Mouse (Mus musculus) neural tube, embryonic 13.5 days (tissue): ENCODE measurements around the gene Commd3. TPM values are rescaled to one million over a fixed set of nuclear protein-coding genes. Genes with fewer than 3 reads are reported as not detected.

Experiments
- ATAC-seq: fragments of 200-750 bp; cut with Nextera tagmentation; 2 replicates; pipeline ENCODE4 v1.8.0; 2017; ENCODE audit warnings: low read depth, mild to moderate bottlenecking, moderate TSS enrichment, moderate library complexity
- H3K27ac ChIP-seq: fragments of 300-500 bp; sonication (generic); replicated peaks from 2 replicates; pipeline ENCODE4 v1.5.1; 2015; ENCODE audit warnings: moderate library complexity, mild to moderate bottlenecking, inconsistent platforms
- H3K27me3 ChIP-seq: fragments of 300-500 bp; sonication (generic); 2 replicates; pipeline ENCODE4 v1.6.1; 2015; ENCODE audit warnings: mild to moderate bottlenecking, inconsistent platforms
- H3K36me3 ChIP-seq: fragments of 300-500 bp; sonication (generic); 2 replicates; pipeline ENCODE4 v1.6.1; 2015; ENCODE audit warnings: mild to moderate bottlenecking, inconsistent platforms
- H3K4me1 ChIP-seq: fragments of 300-500 bp; sonication (generic); replicated peaks from 2 replicates; pipeline ENCODE4 v1.6.1; 2015; ENCODE audit warnings: inconsistent platforms
- H3K4me2 ChIP-seq: fragments of 300-500 bp; sonication (generic); 2 replicates; pipeline ENCODE4 v1.6.1; 2015; ENCODE audit warnings: inconsistent platforms, mild to moderate bottlenecking, moderate library complexity
- H3K4me3 ChIP-seq: fragments of 300-500 bp; sonication (generic); 2 replicates; pipeline ENCODE4 v1.5.1; 2015; ENCODE audit warnings: mild to moderate bottlenecking, inconsistent platforms
- H3K9ac ChIP-seq: fragments of 300-500 bp; sonication (generic); 2 replicates; pipeline ENCODE4 v1.6.1; 2015; ENCODE audit warnings: moderate library complexity, mild to moderate bottlenecking, inconsistent platforms
- H3K9me3 ChIP-seq: fragments of 300-500 bp; sonication (generic); 2 replicates; pipeline ENCODE4 v1.6.1; 2016; ENCODE audit warnings: inconsistent platforms
- WGBS: fragments of 180-500 bp; shearing (Covaris S2); methylation state at CpG from one replicate; pipeline ENCODE4 v1.1.7; 2015; 5-methylcytosine and 5-hydroxymethylcytosine counted together
- polyA plus RNA-seq: library from polyadenylated mRNA; unstranded; fragments of >200 nt; fragmentation: Nextera tagmentation; extraction: Ambion mirVana; gene quantifications from 2 replicates; pipeline ENCODE4 v1.2.1, GENCODE M21; 2015

Commd3 gene
- polyA plus RNA-seq, 1 experiment from 2014 or later = 220 TPM

GRCm38 (mm10) chr2:18697591-18698244, 25.5 kb downstream of the Commd3 start:
- Histone ChIP-seq H3K27me3 (peaks cover 84% of the 10 kb centered on the region), H3K9ac (no peak overlapping the region), H3K4me1 (peaks cover 21% of the 10 kb centered on the region), H3K27ac (no peak overlapping the region), H3K4me3 (no peak overlapping the region), H3K4me2 (no peak overlapping the region), H3K9me3 (no peaks in the 10 kb centered on the region), H3K36me3 (no peaks in the 10 kb centered on the region)
- WGBS = under 1% methylated on average over 4 of the region's 4 CpGs
- no peak for ATAC-seq

GRCm38 (mm10) chr2:18698663-18699385, 26.6 kb downstream of the Commd3 start:
- Histone ChIP-seq H3K9ac (no peak overlapping the region), H3K4me3 (peak overlapping the region; percentile 11), H3K27ac (no peak overlapping the region), H3K36me3 (no peaks in the 10 kb centered on the region), H3K9me3 (no peaks in the 10 kb centered on the region), H3K27me3 (peaks cover 82% of the 10 kb centered on the region), H3K4me2 (no peak overlapping the region), H3K4me1 (peaks cover 20% of the 10 kb centered on the region)
- no peak for ATAC-seq
- WGBS = under 1% methylated on average over 56 of the region's 56 CpGs

DNA sequence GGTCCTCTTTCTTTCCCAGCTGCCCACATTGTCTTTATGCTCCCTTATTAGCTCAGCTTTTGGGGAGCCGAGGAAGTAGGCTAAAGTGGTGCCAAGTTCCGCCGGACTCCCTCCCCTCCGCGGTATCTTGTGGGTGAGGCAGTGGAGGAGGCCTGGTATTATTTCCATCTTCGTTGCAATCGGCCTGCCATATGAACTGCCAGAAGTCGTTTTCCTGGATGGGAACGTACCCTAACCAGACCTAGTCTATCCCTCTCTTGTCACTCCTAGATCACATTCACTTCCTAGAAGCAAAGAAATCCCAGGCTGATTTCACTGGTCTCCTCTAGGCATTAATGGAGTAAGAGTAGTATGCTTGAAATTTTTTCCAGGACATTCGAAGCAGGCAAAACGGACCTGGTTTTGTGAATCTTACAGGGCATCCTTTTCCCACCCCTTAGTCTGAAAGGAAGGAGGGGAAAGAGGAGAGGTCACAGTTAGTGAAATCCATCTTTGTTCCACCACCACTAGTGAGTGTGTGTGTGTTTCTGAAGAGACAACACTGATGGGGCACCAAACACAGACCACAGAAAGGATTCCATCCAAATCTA, 27.3 kb downstream of the Commd3 start:
- Histone ChIP-seq H3K27me3 (peaks cover 83% of the 10 kb centered on the region), H3K36me3 (no peaks in the 10 kb centered on the region), H3K4me3 (no peak overlapping the region), H3K9me3 (no peaks in the 10 kb centered on the region), H3K4me1 (peaks cover 13% of the 10 kb centered on the region), H3K4me2 (no peak overlapping the region), H3K27ac (no peak overlapping the region), H3K9ac (no peak overlapping the region)
- no peak for ATAC-seq
- under 1% methylated on average over 11 of the region's 11 CpGs for WGBS

DNA sequence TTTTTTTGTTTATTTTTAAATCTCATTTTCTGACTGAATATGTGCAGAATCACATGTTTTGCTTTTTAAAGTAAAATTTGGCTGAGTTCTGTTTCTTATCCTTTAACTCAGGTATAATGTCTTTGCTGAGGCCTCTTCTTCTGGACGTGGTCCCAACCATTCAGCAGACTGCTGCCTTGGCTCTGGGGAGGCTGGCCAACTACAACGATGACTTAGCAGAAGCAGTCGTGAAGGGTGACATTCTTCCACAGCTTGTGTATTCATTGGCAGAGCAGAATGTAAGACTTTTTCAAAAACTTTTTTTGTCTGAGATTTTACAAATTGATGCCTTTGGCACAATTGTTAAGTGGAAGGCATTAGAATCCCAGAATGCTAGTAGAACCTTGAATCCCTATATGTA, 38.2 kb downstream of the Commd3 start:
- no peaks in the 10 kb centered on the region for H3K36me3 ChIP-seq
- no peaks in the 10 kb centered on the region for H3K4me1 ChIP-seq
- peaks cover 4% of the 10 kb centered on the region for H3K27me3 ChIP-seq
- 77% methylated on average over 3 of the region's 3 CpGs for WGBS
- no peaks in the 10 kb centered on the region for H3K9me3 ChIP-seq
- H3K4me3 ChIP-seq = no peak overlapping the region
- no peak overlapping the region for H3K9ac ChIP-seq
- ATAC-seq = no peak
- H3K27ac ChIP-seq = no peak overlapping the region
- H3K4me2 ChIP-seq = no peak overlapping the region

- H3K4me3 ChIP-seq = no peak overlapping the region
- WGBS = 80% methylated on average over 2 of the region's 2 CpGs
- no peak overlapping the region for H3K4me2 ChIP-seq
- no peaks in the 10 kb centered on the region for H3K36me3 ChIP-seq
- no peak for ATAC-seq
- H3K27ac ChIP-seq = no peak overlapping the region
- no peaks in the 10 kb centered on the region for H3K27me3 ChIP-seq
- no peak overlapping the region for H3K9ac ChIP-seq
- H3K4me1 ChIP-seq = no peaks in the 10 kb centered on the region
- H3K9me3 ChIP-seq = no peaks in the 10 kb centered on the region
Measured at GRCm38 (mm10) chr2:18713071-18713470, 40.9 kb downstream of the Commd3 start.

GRCm38 (mm10) chr2:18714337-18714736, 42.2 kb downstream of the Commd3 start:
- no peak for ATAC-seq
- no peaks in the 10 kb centered on the region for H3K36me3 ChIP-seq
- H3K4me3 ChIP-seq = no peak overlapping the region
- H3K9ac ChIP-seq = no peak overlapping the region
- WGBS = 79% methylated on average over 3 of the region's 3 CpGs
- no peaks in the 10 kb centered on the region for H3K4me1 ChIP-seq
- no peak overlapping the region for H3K4me2 ChIP-seq
- no peak overlapping the region for H3K27ac ChIP-seq
- H3K27me3 ChIP-seq = no peaks in the 10 kb centered on the region
- no peaks in the 10 kb centered on the region for H3K9me3 ChIP-seq

- Histone ChIP-seq H3K36me3 (no peaks in the 10 kb centered on the region), H3K9ac (no peak overlapping the region), H3K27ac (no peak overlapping the region), H3K27me3 (no peaks in the 10 kb centered on the region), H3K4me3 (no peak overlapping the region), H3K4me1 (no peaks in the 10 kb centered on the region), H3K4me2 (no peak overlapping the region), H3K9me3 (no peaks in the 10 kb centered on the region)
- no peak for ATAC-seq
- 88% methylated on average over 4 of the region's 4 CpGs for WGBS
Measured at GRCm38 (mm10) chr2:18718521-18718920, 46.3 kb downstream of the Commd3 start.

DNA sequence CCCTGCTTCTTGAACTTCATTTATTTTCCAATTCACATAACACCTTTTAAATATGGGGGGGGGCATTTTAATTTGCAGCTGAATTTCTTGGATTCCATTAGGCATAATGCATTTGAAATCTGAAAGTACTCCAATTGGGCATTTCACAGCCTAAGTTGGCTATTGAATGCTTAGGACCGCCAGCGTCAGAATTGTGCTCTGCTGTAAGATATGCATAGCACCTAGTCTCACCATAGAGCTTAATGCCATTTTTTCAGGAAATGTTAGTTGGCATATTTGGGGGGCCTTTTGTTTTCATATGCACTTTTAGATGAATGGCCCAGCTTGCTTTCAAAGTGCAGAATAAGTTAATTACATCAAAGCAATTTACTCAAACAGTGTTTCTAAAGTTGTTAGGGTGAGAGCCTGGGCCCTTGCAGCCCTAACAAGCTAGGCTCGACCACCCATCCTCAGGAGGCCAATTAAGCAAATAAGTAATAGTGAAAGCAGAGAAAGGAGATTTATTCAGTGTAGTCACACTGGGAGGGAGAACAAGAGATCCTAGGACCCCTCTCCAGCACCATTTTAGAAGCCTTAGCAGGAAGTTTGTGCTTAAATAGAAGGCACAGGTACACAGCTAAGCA, 50.1 kb downstream of the Commd3 start:
- Histone ChIP-seq H3K27me3 (no peaks in the 10 kb centered on the region), H3K36me3 (no peaks in the 10 kb centered on the region), H3K4me3 (no peak overlapping the region), H3K9ac (no peak overlapping the region), H3K4me1 (no peaks in the 10 kb centered on the region), H3K4me2 (no peak overlapping the region), H3K27ac (no peak overlapping the region), H3K9me3 (no peaks in the 10 kb centered on the region)
- WGBS = 50% methylated on average over 3 of the region's 3 CpGs
- ATAC-seq = no peak

- no peak overlapping the region for H3K9ac ChIP-seq
- WGBS = 87% methylated on average over 1 of the region's 1 CpGs
- H3K27me3 ChIP-seq = no peaks in the 10 kb centered on the region
- no peak overlapping the region for H3K4me2 ChIP-seq
- no peak overlapping the region for H3K27ac ChIP-seq
- no peaks in the 10 kb centered on the region for H3K36me3 ChIP-seq
- no peak for ATAC-seq
- no peaks in the 10 kb centered on the region for H3K9me3 ChIP-seq
- H3K4me1 ChIP-seq = no peaks in the 10 kb centered on the region
- no peak overlapping the region for H3K4me3 ChIP-seq
Measured at GRCm38 (mm10) chr2:18724462-18724861, 52.3 kb downstream of the Commd3 start.

Other genes with a start within 250 kb of the Commd3 start
- gene Bmi1, start 4.6 kb downstream of the Commd3 start, polyA plus RNA-seq = 34.2 and 40.7 TPM in 2 replicates
- not detected in 2 replicates for gene Spag6, start 21.6 kb downstream of the Commd3 start, polyA plus RNA-seq